Mouse (Mus musculus) stomach, postnatal 0 days (tissue): Measurements from ENCODE around the gene Pde8a.

Source experiments
- CTCF ChIP-seq: IDR thresholded peaks from 2 replicates; pipeline ENCODE4 v1.5.1; 2016; ENCODE audit warnings: antibody characterized with exemption, low read depth, mild to moderate bottlenecking, moderate library complexity
- EP300 ChIP-seq: optimal IDR thresholded peaks from 2 replicates; pipeline ENCODE3; 2016; ENCODE audit warnings: antibody characterized with exemption

DNA sequence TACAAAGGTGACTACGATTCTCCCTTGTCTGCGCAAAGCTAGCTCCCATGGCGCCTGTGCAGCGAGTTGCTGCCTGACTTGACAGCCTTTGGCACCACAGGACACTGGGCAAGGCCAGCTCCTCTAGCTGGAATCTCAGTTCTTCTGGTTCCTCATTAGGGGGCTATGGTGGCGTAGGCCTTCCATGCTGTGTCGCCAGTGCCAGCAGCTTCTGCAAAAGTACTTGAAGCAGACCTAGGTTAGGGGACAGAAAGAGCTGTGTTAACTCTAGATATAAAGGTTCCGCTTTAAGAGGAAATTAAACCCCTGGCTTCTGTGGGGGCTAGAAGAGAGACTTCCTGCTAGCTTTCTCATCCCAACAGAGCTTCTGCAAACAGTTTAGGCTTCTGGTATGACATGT, 134.8 kb downstream of the Pde8a start:
- no peak for TF ChIP-seq EP300
- no peak for TF ChIP-seq CTCF
